Mouse (Mus musculus) gastrocnemius, adult 18-20 months (tissue): Measurements from ENCODE around the gene Tnrc18. TPM values are rescaled to one million over a fixed set of nuclear protein-coding genes. Genes with fewer than 3 reads are reported as not detected.

Experiments used
- DNase-seq: peaks from one replicate; pipeline ENCODE4 v3.0.0; 2021; ENCODE audit warnings: low spot score
- total RNA-seq, 2 experiments: library from RNA; stranded (reverse); gene quantifications; 2 replicates each; pipeline ENCODE4 v1.2.3; 2021

Tnrc18 gene
- total RNA-seq, 2 experiments from 2014 or later: 29.0 to 40.6 TPM

DNA sequence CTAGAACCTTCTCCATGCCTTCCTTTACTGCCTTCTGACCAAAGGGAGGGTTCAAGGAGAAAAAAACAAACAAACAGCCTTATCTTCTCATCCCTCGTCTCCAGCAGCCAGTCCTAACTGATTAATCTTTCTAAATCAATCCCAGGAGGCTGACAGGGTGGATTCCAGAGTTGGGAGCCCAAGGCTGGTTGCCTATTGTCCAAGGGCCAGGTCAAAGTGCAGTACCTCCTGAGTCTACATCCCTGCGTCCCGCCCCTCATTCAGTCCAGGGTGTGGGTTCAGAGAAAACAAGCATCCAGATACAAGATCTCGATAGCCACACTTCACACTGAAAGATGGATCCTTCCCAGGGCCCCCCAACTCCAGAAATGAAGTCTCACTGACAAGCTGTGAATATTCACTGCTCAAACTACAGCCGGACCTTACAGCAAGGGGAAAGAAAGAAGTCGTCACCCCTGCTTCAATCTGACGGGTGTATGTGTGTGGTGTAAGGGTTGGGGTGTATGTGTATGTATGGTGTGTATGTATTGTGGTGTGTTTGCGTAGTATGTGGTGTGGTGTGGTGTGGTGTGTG, 5.5 kb downstream of the Tnrc18 start:
- no peak for DNase-seq

- DNase-seq: no peak
Measured at GRCm38 (mm10) chr5:142810710-142811599, 6.5 kb downstream of the Tnrc18 start.

DNA sequence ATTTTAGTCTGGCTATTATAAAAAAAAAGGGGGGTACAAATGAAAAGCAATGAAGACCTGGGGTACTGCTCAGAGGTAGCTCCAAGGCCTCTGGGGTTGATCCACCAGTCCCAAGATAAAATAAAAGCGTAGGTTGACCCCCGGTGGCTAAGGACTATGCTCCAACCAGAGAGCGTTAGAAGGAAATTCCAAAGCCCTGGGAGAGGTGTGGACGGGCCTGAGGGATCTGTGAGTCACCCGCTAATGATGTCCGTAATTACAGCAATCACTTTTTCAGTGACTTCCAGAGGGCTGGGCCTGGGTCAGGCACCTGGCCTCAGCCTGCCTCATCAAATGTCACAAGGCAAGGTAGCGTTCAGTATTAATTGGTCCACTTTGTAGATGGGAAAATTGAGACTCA, 9.8 kb downstream of the Tnrc18 start:
- DNase-seq: no peak

DNA sequence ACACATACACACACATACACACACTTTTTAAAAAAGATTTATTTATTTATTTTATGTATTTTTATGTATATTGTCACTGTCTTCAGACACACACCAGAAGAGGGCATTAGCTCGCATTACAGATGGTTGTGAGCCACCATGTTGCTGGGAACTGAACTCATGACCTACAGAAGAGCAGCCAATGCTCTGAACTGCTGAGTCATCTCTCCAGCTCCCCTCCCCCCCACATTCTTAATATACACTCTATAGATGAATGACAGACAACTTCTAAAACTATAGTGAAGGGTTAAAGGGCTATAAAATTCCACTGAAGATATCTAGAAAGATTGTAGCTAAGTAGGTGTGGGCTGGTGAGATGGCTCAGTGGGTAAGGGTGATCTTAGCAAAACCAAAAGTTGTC, 13.7 kb downstream of the Tnrc18 start:
- no peak for DNase-seq

DNA sequence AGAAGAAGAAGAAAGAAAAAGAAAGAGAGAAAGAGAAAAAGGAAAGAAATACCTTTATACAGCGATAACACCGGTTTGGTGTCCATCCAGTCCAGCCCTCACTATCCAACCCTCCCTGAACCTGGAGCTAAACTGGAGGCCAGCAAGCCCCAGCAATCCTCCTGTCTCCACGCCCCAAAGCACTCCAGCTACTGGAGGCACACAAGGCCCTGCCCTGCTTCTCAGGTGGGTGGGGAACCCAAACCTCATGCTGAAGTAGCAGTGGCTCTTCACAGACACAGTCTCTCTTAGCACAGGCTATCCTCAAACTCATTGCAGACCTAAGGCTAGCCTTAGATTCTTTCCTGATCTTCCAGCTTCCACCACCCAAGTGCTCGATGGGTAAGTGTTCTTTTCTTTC, 14.6 kb downstream of the Tnrc18 start:
- DNase-seq: no peak

- DNase-seq: no peak
Measured at GRCm38 (mm10) chr5:142801977-142802376, 15.5 kb downstream of the Tnrc18 start.

- DNase-seq: no peak
Measured at GRCm38 (mm10) chr5:142800656-142801055, 16.8 kb downstream of the Tnrc18 start.

DNA sequence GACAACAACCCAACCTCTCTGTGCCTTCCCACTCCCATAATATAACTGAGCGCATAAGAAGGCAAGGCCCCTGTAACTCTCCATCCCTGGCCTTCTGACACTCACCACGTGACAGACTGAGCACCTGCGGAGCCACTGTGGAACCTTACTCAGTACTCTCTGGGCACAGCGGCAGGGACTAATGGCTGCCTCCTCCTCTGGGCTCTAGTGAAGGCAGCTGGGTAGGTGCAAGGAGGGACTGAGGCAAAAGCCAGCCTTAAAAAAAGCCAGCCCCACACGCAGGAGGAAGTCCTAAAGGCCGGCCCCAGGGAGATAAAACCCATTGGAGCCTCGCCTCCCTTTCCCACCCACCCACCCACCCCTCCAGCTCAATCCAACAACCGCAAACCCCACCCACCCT, 17.3 kb downstream of the Tnrc18 start:
- DNase-seq: no peak

DNA sequence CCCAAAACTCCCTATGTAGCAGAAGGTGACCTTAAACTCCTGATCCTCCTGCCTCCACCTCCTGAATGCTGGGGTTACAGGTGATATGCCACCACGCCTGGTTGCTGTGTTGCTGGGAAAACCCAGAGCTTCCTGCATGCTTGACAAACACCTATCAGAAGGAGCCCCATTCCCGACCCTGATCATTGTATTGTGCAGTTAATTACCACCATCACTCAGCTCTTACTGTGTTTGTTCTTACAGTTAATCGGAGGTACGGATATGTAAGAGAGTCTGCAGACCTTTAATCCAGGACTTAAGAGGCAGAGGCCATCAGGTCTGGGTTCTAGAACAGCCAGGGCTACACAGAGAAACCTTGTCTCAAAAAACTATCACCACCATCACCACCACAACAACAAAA, 18.2 kb downstream of the Tnrc18 start:
- no peak for DNase-seq

DNA sequence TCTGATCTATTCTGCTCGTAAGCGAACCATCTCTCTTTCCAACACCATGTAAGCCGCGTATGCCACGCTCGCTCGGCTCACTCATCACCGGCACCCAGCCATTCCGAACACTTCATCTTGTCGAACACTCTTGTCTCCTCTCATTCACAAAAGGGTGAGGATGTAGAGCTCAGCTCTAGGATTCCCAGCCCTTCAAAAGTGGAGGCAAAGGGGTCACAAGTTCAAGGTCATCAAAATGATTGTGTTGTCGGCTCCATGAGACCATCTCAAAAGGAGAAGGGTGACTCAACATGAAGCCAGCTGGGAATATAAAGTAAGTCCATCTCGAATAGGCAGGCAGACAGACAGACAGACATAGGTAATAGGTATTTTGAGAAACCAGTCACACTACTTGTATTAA, 19.3 kb downstream of the Tnrc18 start:
- no peak for DNase-seq

- no peak for DNase-seq
Measured at GRCm38 (mm10) chr5:142797620-142798019, 19.8 kb downstream of the Tnrc18 start.

GRCm38 (mm10) chr5:142796921-142797320, 20.5 kb downstream of the Tnrc18 start:
- DNase-seq: no peak

DNA sequence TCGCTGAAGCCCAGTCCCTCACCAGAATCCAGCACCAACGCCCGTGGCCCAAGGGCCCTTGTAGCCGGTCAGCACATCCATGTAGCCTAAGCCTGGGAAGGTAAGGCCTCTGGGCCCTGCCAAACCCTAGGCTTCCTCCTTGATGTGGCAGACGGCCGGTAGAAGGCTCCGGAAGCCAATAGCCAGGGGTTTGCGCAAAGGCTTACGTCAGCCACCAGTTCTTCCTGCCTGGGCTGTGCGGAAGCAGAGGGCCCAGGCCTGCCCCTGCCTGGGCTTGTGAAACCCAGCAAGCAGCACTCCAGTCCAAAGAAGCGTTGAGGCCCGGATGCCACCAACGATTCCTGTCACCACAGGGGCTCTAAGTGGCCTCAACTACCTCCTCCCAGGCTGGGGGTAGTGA, 22.9 kb downstream of the Tnrc18 start:
- DNase-seq: no peak

- no peak for DNase-seq
Measured at GRCm38 (mm10) chr5:142794161-142794560, 23.3 kb downstream of the Tnrc18 start.

- no peak for DNase-seq
Measured at GRCm38 (mm10) chr5:142792594-142792993, 24.9 kb downstream of the Tnrc18 start.

DNA sequence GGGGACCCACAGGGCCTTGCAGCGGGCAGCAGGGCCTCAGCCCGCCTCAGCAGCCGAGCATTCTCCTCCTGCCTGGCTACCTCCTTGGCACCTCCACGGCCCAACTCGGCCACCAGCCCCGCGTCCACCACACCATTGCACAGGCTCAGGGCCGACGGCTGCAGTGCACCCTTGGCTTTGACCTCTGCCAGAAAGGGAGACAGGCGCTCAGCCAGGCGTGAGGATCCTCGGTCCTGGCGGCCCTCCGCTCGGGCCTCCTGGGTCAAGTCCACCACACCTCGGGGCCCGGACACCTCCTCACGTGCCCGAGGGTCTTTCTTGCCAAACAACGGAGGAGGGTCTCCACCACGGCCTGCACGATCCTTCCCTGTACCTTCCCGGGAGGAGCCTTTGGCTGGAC, 29.2 kb downstream of the Tnrc18 start:
- no peak for DNase-seq

DNA sequence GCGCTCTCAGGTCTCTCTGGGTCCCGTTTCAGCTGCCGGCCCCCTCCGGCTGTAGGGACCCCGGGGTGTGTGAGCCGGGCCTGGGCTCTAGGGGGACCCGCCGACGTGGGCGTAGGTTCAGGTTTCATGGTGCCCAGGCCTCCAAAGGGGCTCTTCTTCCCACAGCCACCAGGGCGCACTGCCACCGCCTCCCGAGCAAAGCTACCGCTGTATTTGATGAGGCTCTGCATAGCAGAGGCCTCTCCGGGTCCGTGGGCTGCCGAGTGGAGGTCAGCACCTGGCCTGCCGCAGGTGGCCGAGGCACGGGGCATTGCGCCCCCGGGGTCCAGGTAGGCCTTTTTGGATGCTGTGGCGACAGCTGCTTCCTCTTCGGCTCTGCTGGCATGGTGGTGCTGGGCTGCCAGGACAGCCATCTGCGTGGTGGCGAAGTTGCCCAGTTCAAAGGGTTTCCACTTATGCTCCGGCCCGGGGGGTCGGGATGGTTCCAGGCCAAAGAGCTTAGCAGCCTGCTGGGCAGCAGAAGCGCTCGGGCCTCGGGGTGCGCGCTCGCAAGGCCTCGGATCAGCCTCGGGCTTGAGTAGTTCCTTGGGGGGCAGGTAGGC, 30.1 kb downstream of the Tnrc18 start:
- DNase-seq: no peak

DNA sequence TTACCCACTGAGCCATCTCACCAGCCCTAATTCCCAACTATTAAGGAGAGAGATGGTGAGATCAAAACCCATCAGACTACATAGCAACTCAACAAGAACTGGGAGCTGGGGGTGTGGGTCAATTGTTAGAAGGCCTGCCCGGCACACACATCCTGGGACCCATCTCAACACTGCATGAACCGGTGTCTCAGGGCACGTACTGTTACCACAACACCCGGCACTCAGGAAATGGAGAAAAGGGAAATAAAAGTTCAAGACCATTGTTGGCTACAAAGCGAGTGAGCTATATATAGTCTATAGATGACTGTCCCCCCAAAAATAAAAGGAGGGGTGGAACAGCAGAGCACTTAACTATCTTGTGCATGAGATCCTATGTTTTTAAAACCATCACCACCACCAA, 30.8 kb downstream of the Tnrc18 start:
- DNase-seq: no peak

GRCm38 (mm10) chr5:142786215-142786614, 31.2 kb downstream of the Tnrc18 start:
- DNase-seq: no peak

DNA sequence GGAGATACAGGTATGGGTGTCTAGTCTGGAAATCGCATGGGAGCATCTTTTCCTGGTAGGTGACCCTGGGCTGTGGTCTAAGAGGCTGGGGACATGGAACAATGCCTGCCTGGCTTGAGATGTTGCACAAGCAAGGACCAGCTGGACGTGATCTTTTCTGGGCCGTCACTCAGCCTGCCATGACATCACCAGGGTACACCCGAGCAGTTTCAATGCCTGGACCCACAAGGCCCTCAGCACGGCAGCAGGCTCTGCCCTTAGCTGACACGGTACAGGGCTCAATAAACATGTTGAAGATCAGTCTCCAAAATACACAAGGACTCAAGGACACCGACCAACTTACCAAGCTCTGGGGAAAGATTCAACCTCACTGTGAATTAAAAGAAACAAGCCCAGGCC, 34.3 kb downstream of the Tnrc18 start:
- peak; percentile 45 for DNase-seq

DNA sequence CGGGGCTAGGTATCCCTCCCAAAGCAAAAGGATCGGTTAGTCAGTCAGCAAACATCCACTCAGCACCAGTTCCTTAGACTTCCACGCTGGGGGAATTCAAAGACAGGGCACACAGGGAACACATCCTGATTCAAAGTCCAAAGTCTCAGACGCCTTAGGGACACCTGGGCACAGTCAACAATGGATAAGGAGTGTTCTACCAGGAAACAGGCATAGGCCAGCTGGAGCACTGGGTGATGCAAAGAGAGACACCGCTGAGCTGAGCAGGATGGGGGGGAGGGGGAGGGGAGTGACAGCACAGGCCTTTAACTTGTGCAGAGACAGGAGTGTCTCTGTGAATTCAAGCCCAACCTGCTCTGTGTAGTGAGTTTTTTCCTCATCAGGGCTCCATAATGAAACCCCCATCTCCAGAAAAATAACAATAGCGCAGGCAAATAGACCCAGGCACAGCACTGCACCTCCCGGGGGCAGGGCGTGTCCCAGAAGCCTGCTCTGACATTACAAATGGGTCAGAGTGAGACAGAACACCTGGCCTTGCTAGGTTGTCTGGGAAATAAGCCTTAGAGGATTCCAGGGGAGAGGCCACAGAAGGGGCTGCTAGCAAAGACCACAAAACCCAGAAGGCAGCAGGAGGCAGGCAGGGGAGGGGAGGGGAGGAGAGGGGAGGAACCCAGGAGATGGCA, 34.9 kb downstream of the Tnrc18 start:
- no peak for DNase-seq

GRCm38 (mm10) chr5:142780579-142780978, 36.9 kb downstream of the Tnrc18 start:
- DNase-seq: no peak
